Mouse (Mus musculus) stomach, postnatal 0 days (tissue): Measurements from ENCODE around the gene Txndc2. TPM values are rescaled to one million over a fixed set of nuclear protein-coding genes. Genes with fewer than 3 reads are reported as not detected.
A peak's percentile ranks its signal among the peaks of the same experiment; 100 is the strongest.

Source experiments
- ATAC-seq: fragments of 200-750 bp; cut with Nextera tagmentation; 2 replicates; pipeline ENCODE4 v1.8.0; 2017; ENCODE audit not compliant: low FRiP score, low TSS enrichment
- DNase-seq: peaks from one replicate; pipeline ENCODE4 v3.0.0-alpha.2; 2016; ENCODE audit warnings: low spot score
- H3K27ac ChIP-seq: fragments of 300-500 bp; sonication (generic); replicated peaks from 2 replicates; pipeline ENCODE4 v1.5.1; 2014; ENCODE audit warnings: mild to moderate bottlenecking, control low read depth
- H3K27me3 ChIP-seq: fragments of 300-500 bp; sonication (generic); 2 replicates; pipeline ENCODE4 v1.6.1; 2014; ENCODE audit warnings: low read length; ENCODE audit not compliant: control insufficient read depth, insufficient read depth
- H3K36me3 ChIP-seq: fragments of 300-500 bp; sonication (generic); 2 replicates; pipeline ENCODE4 v1.6.1; 2014; ENCODE audit warnings: low read length, mixed read lengths; ENCODE audit not compliant: control insufficient read depth, insufficient read depth
- H3K4me1 ChIP-seq: fragments of 300-500 bp; sonication (generic); replicated peaks from 2 replicates; pipeline ENCODE4 v1.6.1; 2014; ENCODE audit warnings: antibody characterized with exemption; ENCODE audit not compliant: control insufficient read depth, insufficient read depth
- H3K4me2 ChIP-seq: fragments of 300-500 bp; sonication (generic); replicated peaks from 2 replicates; pipeline ENCODE4 v1.6.1; 2014; ENCODE audit warnings: low read depth, mild to moderate bottlenecking, control low read depth, moderate library complexity
- H3K4me3 ChIP-seq: fragments of 300-500 bp; sonication (generic); 2 replicates; pipeline ENCODE4 v1.5.1; 2014; ENCODE audit warnings: low read depth, low read length, control low read depth
- H3K9ac ChIP-seq: fragments of 300-500 bp; sonication (generic); 2 replicates; pipeline ENCODE4 v1.6.1; 2014; ENCODE audit warnings: mild to moderate bottlenecking, low read length, control low read depth, mixed read lengths
- H3K9me3 ChIP-seq: fragments of 300-500 bp; sonication (generic); 2 replicates; pipeline ENCODE4 v1.6.1; 2016; ENCODE audit warnings: low read length; ENCODE audit not compliant: control insufficient read depth
- CTCF ChIP-seq: IDR thresholded peaks from 2 replicates; pipeline ENCODE4 v1.5.1; 2016; ENCODE audit warnings: antibody characterized with exemption, low read depth, mild to moderate bottlenecking, moderate library complexity
- EP300 ChIP-seq: optimal IDR thresholded peaks from 2 replicates; pipeline ENCODE3; 2016; ENCODE audit warnings: antibody characterized with exemption
- WGBS: fragments of 180-500 bp; shearing (Covaris S2); extraction: QIAGEN DNeasy Blood & Tissue Kit; methylation state at CpG from one replicate; pipeline ENCODE4 v1.1.7; 2014; 5-methylcytosine and 5-hydroxymethylcytosine counted together
- polyA plus RNA-seq: library from polyadenylated mRNA; unstranded; fragments of >200 nt; fragmentation: Nextera tagmentation; extraction: Ambion mirVana; gene quantifications from 2 replicates; pipeline ENCODE4 v1.2.1, GENCODE M21; 2015

The Txndc2 gene
- polyA plus RNA-seq, 1 experiment from 2014 or later, result not detected

DNA sequence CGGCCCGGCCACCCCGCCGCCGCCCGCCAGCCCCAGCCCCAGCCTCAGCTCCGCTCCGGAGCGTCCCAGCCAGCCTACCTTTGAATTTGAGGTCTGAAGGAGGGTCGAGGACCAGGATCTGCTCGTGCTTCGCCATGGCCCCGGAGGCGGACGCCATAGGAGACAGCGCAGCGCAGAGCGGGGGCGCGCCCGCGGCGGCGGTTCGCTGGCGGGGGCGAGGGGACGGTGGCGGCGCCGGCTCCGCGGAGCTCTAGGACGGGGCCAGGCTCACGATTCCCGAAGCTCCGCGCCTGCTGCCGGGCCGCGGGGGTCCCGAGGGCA lies 28.9 kb downstream of the Txndc2 start:
- ATAC-seq, result peak; percentile 49

DNA sequence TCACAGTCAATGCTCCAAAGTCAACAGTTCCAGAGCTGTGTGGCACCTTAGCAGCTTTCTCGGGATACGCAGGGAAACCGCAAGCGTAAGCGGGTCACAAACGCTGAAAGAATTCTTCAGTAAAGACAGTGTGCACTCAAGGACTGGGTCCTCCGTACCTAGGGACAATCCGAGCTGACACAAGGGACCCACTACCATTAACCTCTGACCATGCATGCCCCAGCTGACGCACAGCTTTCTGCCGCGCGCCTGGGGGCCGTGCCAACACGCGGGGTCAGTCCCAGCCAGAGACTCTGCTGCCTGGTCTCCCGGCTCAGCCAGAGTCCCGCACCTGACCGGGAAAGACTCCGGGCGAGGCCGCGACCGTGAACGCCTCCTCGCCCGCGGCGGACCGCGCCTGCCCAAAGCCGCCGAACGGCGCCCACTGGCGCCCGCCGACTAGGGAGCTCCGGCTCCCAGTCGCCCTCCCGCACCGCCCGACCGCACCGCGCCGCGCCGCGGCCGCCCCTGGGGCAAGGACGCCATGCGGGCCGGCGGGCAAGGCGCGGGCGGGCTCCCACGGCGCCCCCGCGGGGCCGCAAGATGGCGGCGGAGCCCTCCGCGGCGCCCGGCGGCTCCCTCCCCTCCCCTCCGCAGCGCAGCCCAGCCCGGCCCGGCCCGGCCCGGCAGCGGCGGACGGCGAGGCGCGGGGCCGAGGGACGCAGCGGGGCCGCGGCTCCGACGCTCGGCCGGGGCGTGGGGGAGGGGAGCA lies 29.4 kb downstream of the Txndc2 start:
- H3K36me3 ChIP-seq, result no peaks in the 10 kb centered on the region
- WGBS, result under 1% methylated on average over 58 of the region's 91 CpGs
- peak overlapping the region; percentile 97 for H3K9ac ChIP-seq
- peaks cover 7% of the 10 kb centered on the region; the same call in 1 of the 2 replicates for H3K4me1 ChIP-seq
- H3K27me3 ChIP-seq, result no peaks in the 10 kb centered on the region
- no peaks in the 10 kb centered on the region for H3K9me3 ChIP-seq
- H3K27ac ChIP-seq, result peak overlapping the region; percentile 99
- DNase-seq, result peak; percentile 58
- peak overlapping the region; percentile 66 for H3K4me2 ChIP-seq
- peak; percentile 8 for ATAC-seq
- TF ChIP-seq CTCF, result no peak
- no peak for TF ChIP-seq EP300
- H3K4me3 ChIP-seq, result peak overlapping the region; percentile 100

More for the DNA sequence above, 28.9 kb downstream of the Txndc2 start:
- H3K9me3 ChIP-seq, result no peaks in the 10 kb centered on the region
- H3K4me2 ChIP-seq, result peak overlapping the region; percentile 66; the same call in 1 of the 2 replicates
- no peak for DNase-seq
- no peaks in the 10 kb centered on the region for H3K36me3 ChIP-seq
- WGBS, result under 1% methylated on average over 33 of the region's 42 CpGs
- TF ChIP-seq CTCF (no peak), EP300 (no peak)
- peaks cover 5% of the 10 kb centered on the region; the same call in 1 of the 2 replicates for H3K4me1 ChIP-seq
- peak overlapping the region; percentile 99 for H3K27ac ChIP-seq
- no peaks in the 10 kb centered on the region for H3K27me3 ChIP-seq
- peak overlapping the region; percentile 97 for H3K9ac ChIP-seq
- H3K4me3 ChIP-seq, result peak overlapping the region; percentile 100

DNA sequence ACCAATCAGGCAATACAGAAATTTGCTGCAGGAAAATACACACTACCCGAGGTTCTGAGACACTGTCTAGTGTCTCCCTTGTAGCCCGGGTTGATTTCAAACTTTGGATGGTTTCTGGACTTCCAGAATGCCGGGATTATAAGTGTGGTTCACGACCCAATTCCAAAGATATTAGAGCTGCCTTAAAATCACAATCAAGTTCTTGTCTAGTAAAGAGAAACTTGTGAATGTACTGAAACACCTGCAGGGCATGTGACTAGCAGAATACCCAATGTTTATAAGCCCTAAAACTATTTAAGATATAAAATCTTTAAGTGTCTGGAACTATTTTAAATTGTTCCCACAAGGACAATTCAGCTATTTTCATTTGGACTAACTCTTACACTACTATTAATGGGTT lies 30.2 kb downstream of the Txndc2 start:
- Histone ChIP-seq H3K4me2 (peak overlapping the region; percentile 66), H3K4me1 (peaks cover 10% of the 10 kb centered on the region; the same call in 1 of the 2 replicates), H3K27me3 (no peaks in the 10 kb centered on the region), H3K4me3 (peak overlapping the region; percentile 100), H3K9me3 (no peaks in the 10 kb centered on the region), H3K36me3 (no peaks in the 10 kb centered on the region), H3K9ac (no peak overlapping the region), H3K27ac (no peak overlapping the region)
- 2% methylated on average over 4 of the region's 4 CpGs for WGBS
- TF ChIP-seq CTCF, result no peak
- TF ChIP-seq EP300, result no peak
- DNase-seq (peak; percentile 36), ATAC-seq (no peak)

DNA sequence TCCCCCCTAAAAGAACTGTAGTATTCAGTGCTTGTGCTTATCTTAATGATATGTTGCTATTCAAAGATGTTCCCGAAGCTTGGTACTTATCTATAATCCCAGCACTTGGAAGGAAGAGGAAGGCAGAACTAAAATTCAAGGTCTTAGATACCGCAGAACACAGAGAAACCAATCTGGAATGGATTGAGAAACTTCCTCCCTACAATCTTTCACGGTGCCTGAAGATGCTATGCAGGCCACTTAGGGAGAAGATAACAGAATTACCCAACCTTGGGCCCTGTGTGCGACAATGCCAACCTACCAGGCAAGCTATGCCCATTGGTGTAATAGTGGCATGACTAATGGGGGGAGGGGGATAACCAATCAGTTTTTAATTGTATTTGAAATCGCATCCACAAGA lies 33.2 kb downstream of the Txndc2 start:
- DNase-seq (no peak), ATAC-seq (no peak)
- H3K27me3 ChIP-seq, result no peaks in the 10 kb centered on the region
- H3K9ac ChIP-seq, result no peak overlapping the region
- no peak overlapping the region for H3K4me3 ChIP-seq
- no peak overlapping the region for H3K4me2 ChIP-seq
- no peaks in the 10 kb centered on the region for H3K36me3 ChIP-seq
- no peak for TF ChIP-seq EP300
- no peak for TF ChIP-seq CTCF
- no peaks in the 10 kb centered on the region for H3K9me3 ChIP-seq
- peaks cover 15% of the 10 kb centered on the region for H3K4me1 ChIP-seq
- peak overlapping the region; percentile 40 for H3K27ac ChIP-seq
- WGBS, result 54% methylated on average over 5 of the region's 5 CpGs

DNA sequence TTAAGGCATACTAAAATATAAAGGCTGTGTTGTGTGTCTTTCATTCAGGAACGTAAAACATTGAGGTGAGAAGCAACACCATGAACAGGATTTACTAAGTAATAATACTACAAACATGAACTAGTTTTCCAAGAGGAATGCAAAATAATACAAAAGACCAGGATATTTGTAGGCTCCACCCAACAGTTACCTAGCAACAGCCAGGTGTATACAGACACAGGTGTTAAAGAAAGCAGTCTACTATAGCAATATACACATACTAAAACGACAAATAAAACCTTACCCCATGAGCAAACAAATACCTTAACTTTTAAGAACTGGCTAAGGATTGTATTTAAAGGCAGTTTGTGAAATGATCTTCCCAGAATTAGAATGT lies 33.7 kb downstream of the Txndc2 start:
- peak overlapping the region; percentile 58; the same call in 1 of the 2 replicates for H3K27ac ChIP-seq
- 0 out of 2 replicates have a peak, but pooled peaks have one; percentile 47 for ATAC-seq
- no peaks in the 10 kb centered on the region for H3K9me3 ChIP-seq
- no peak overlapping the region for H3K4me3 ChIP-seq
- H3K27me3 ChIP-seq, result no peaks in the 10 kb centered on the region
- peak; percentile 51 for DNase-seq
- H3K9ac ChIP-seq, result no peak overlapping the region
- H3K4me2 ChIP-seq, result peak overlapping the region; percentile 31; the same call in 1 of the 2 replicates
- TF ChIP-seq EP300, result no peak
- no peak for TF ChIP-seq CTCF
- H3K4me1 ChIP-seq, result peaks cover 16% of the 10 kb centered on the region
- H3K36me3 ChIP-seq, result no peaks in the 10 kb centered on the region
- WGBS, result 61% methylated on average over 2 of the region's 2 CpGs
